Mouse (Mus musculus) duodenum, adult 2 months (tissue): Measurements from ENCODE around the gene Gstz1. TPM values are rescaled to one million over a fixed set of nuclear protein-coding genes. Genes with fewer than 3 reads are reported as not detected.

ENCODE experiments used
- polyA plus RNA-seq: library from polyadenylated mRNA; depleted of rRNA; stranded (reverse); fragments of >200 nt; gene quantifications from 2 replicates; pipeline ENCODE4 v1.2.3, GENCODE M21; 2012; ENCODE audit warnings: low replicate concordance; rRNA removed

Gene Gstz1
- polyA plus RNA-seq: 31.7 and 33.0 TPM in 2 replicates

DNA sequence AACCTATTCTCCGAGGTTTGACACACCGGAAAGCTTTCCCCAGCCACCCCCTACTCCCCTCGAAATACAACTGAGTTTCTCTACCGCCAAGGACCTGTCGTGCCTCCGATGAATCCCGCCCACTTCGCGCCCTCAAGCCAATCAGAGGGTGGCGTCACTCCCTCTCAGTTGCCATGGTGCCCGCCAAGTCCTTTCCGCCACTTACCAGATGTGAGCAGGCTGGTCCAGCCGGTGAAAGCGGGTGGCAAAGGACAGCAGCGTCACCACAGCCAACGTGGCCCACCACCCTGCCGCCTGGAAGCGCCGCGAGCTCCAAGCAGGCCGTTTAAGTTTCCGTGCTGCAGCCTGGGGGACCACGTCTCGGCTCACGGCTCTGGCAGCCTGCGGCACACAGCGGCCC, at the start of gene Gstz1:
Gene Gstz1, plus strand, starts transcription at position 200 of the 400 bp plus-strand sequence.

DNA sequence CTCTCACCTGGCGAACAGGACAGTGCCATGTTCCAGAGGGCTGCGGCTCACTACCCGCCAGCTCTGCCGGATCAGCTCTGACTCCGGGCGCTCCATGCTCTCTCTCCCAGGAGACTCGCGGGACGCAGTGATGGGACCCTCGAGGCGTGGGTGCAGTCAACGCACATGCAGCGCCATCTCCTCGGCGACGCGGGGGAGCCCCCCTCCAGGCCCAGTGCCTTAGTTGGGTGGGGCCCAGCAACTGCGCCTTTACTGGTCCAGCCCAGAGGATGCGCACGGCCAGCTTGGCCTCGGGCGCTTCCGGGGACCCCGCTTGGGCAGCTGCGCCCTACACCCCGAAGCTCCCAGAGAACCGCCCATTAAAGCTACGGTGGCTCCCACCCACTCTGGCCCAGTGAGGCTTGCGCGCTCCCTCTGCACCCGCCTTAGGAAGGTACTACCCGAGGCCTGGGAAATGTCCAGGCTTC, 44.8 kb upstream of the Gstz1 start, which contains the start of gene Ngb:
Gene Ngb, minus strand, starts transcription at position 375 of the 467 bp plus-strand sequence.

DNA sequence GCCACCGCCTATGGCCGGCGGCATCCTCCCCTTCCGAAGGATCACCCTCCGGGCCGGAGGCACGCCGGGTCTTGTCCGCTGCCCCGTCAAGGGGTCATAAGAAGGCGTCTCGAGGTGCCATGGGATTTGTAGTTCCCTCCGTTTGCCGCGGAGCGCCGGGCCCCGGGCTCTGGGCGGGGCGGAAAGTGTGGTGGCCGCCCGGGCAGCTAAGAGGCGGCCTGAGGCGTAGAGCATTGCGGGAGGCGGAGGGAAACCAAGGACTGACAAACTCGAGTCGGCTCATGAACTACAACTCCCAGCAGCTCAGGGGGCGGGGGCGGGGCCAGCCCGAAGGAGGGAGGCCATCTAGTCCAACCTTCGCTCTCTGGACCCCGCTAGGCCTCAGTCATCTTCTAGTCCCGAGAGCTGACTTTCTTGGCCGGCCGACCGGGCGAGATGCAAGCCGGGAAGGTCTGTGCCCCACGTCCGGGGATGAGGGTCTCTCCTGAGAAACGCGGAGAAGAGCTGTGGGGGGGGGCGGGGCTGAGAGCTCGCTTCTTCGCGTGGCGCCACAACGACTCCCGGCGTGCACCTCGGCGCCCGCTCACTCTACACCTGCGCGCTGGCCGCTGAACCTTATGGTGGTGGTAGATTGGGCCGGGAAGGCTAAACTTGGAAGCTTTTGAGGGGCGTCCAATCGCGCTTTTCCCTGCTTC, 577 bp downstream of the Gstz1 start, which contains the start of gene Pomt2:
Gene Pomt2, minus strand, starts transcription at position 574 of the 695 bp plus-strand sequence.

DNA sequence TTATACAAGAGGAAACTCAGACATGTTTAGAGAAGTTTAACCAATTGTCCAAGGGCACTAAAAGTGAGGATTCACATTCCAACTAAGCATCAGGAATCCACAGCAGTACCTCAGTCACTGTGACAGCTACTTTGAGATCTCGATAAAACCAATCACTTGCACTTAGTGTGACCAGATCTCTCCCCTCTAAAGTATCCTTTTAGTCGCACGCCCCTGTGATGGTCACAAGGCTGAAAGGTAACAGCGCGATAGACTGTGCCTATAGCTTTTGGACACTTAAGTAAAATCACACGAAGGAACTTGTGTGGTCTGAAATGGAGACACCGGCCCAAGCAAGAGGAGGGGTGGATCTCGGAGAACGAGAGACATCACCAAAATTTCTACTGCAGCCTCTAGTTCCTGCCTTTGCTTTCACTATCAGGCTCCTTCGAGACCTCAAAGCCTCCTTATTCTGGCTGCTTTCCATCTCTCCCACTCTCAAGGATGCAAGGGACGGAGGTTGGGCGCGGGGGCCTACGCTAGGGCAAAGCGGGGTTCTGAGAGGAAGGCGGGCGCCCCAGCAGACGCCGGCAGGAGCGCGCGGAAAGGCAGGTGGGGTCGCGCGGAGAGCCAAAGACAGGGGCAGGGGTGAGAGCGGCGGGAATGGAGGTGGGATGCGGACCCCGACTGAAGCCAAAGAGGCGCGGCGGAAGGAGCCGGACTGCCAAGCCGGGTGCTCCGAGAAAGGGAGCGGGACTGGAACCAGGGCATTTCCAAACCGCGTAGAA, 52.4 kb downstream of the Gstz1 start, which contains the start of gene Samd15:
Gene Samd15, plus strand, starts transcription at position 518 of the 767 bp plus-strand sequence.

DNA sequence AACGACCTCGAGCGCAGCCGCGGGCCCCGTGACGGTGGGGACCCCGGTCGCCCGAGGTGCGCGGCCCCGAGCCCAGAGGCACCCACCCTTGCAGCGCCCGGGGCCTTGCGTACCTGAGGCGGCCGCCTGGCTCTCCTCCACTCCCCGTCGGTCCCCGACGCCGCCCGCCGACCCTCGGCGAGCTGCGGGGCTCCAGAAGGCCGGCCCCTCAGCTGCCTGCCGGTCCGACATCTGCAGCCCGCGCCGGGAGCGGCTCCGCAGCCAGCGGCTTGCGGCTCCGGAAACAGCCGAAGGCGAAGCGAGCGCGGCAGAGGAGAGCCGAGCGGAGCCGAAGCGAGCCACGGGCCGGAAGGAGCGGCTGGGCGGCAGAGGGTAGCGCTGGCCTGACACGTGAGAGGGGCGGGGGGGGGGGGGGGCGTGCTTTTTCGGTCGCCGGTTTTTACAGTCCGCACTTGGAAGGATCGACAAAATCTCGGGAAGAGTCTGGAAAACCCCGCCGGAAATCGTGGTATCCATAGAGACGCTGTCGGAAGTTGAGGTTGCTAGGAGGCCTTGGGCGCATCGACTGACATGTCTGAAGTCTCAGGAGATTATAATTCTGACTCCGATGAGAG, 53.1 kb downstream of the Gstz1 start, which contains the start of gene Tmed8:
Gene Tmed8, minus strand, starts transcription at position 482 of the 614 bp plus-strand sequence.

Other genes with a start within 250 kb of the Gstz1 start
- gene Cipc, start 200.1 kb upstream of the Gstz1 start, polyA plus RNA-seq: 14.6 and 21.0 TPM in 2 replicates
- gene Zdhhc22, start 156.7 kb upstream of the Gstz1 start, polyA plus RNA-seq: not detected in 2 replicates
- gene Tmem63c, start 125.8 kb upstream of the Gstz1 start, polyA plus RNA-seq: 0.09 and 0.28 TPM in 2 replicates
- gene Ngb, start 44.6 kb upstream of the Gstz1 start, polyA plus RNA-seq: 3.3 and 3.7 TPM in 2 replicates
- gene Pomt2, start 803 bp downstream of the Gstz1 start, polyA plus RNA-seq: 4.8 and 7.1 TPM in 2 replicates
- not detected in 2 replicates for gene Samd15, start 52.6 kb downstream of the Gstz1 start, polyA plus RNA-seq
- gene Tmed8, start 53.3 kb downstream of the Gstz1 start, polyA plus RNA-seq: 0.31 and 0.55 TPM in 2 replicates
- 0.08 and 0.82 TPM in 2 replicates for gene Noxred1, start 91.6 kb downstream of the Gstz1 start, polyA plus RNA-seq
- 15.0 and 21.8 TPM in 2 replicates for gene Vipas39, start 119.1 kb downstream of the Gstz1 start, polyA plus RNA-seq
- gene Ahsa1, start 119.3 kb downstream of the Gstz1 start, polyA plus RNA-seq: 16.8 and 18.5 TPM in 2 replicates
- 0.14 and 0.50 TPM in 2 replicates for gene Ism2, start 152.5 kb downstream of the Gstz1 start, polyA plus RNA-seq
- 13.2 and 22.4 TPM in 2 replicates for gene Sptlc2, start 241.2 kb downstream of the Gstz1 start, polyA plus RNA-seq